Mouse (Mus musculus): Measurements from ENCODE around the gene Plekha5. TPM values are rescaled to one million over a fixed set of nuclear protein-coding genes. Genes with fewer than 3 reads are reported as not detected.
A peak's percentile ranks its signal among the peaks of the same experiment; 100 is the strongest.

The Plekha5 gene
- polyA plus RNA-seq, 1 experiment from 2014 or later, result 26.1 TPM

GRCm38 (mm10) chr6:140480425-140481081, 56.7 kb downstream of the Plekha5 start:
- 90% methylated on average over 10 of the region's 10 CpGs for WGBS
- no peak for ATAC-seq (ENCODE audit: insufficient number of reproducible peaks, insufficient read depth, low FRiP score, low read depth)
- H3K4me3 ChIP-seq (ENCODE audit: control insufficient read depth in 1 of 2, insufficient read depth in 1 of 2, low read depth in 1 of 2, low read length in 2 of 2), result no peak overlapping the region
- H3K27ac ChIP-seq (replicated peaks in 1 of 2; ENCODE audit: control insufficient read depth in 1 of 2, insufficient read depth in 1 of 2, low read depth in 2 of 2, low read length in 2 of 2), result no peak overlapping the region
- H3K9ac ChIP-seq (ENCODE audit: low read length), result no peak overlapping the region
- H3K27me3 ChIP-seq (ENCODE audit: control insufficient read depth, insufficient read depth, low read length), result no peaks in the 10 kb centered on the region
- H3K9me3 ChIP-seq (ENCODE audit: control insufficient read depth, low read length), result no peaks in the 10 kb centered on the region
- no peak overlapping the region for H3K4me2 ChIP-seq (ENCODE audit: low read length)
- H3K4me1 ChIP-seq (ENCODE audit: control insufficient read depth in 2 of 2, insufficient read depth in 2 of 2, low read length in 2 of 2), result peaks cover 16 to 33% of the 10 kb centered on the region in 2 experiments
- H3K36me3 ChIP-seq (ENCODE audit: control insufficient read depth, insufficient read depth, low read length), result no peaks in the 10 kb centered on the region

GRCm38 (mm10) chr6:140481701-140482460, 58.0 kb downstream of the Plekha5 start:
- H3K9me3 ChIP-seq (ENCODE audit: control insufficient read depth, low read length), result no peaks in the 10 kb centered on the region
- H3K4me2 ChIP-seq (ENCODE audit: low read length), result peak overlapping the region; percentile 9; the same call in 1 of the 2 replicates
- H3K4me1 ChIP-seq (ENCODE audit: control insufficient read depth in 2 of 2, insufficient read depth in 2 of 2, low read length in 2 of 2), result peaks cover 18 to 36% of the 10 kb centered on the region in 2 experiments
- peak; percentile 57; the same call in 1 of the 2 replicates for ATAC-seq (ENCODE audit: insufficient number of reproducible peaks, insufficient read depth, low FRiP score, low read depth)
- 19% methylated on average over 7 of the region's 7 CpGs for WGBS
- no peaks in the 10 kb centered on the region for H3K27me3 ChIP-seq (ENCODE audit: control insufficient read depth, insufficient read depth, low read length)
- no peak overlapping the region for H3K4me3 ChIP-seq (ENCODE audit: control insufficient read depth in 1 of 2, insufficient read depth in 1 of 2, low read depth in 1 of 2, low read length in 2 of 2)
- no peaks in the 10 kb centered on the region for H3K36me3 ChIP-seq (ENCODE audit: control insufficient read depth, insufficient read depth, low read length)
- peak overlapping the region; percentile 13 to 57; a peak in 2 of 4 replicates for H3K27ac ChIP-seq (replicated peaks in 1 of 2; ENCODE audit: control insufficient read depth in 1 of 2, insufficient read depth in 1 of 2, low read depth in 2 of 2, low read length in 2 of 2)
- no peak overlapping the region for H3K9ac ChIP-seq (ENCODE audit: low read length)

- Histone ChIP-seq H3K27me3 (ENCODE audit: control insufficient read depth, insufficient read depth, low read length) (no peaks in the 10 kb centered on the region), H3K4me2 (ENCODE audit: low read length) (peak overlapping the region; percentile 39), H3K9ac (ENCODE audit: low read length) (0 out of 2 replicates have a peak overlapping the region, but pooled peaks have one; percentile 38), H3K9me3 (ENCODE audit: control insufficient read depth, low read length) (no peaks in the 10 kb centered on the region), H3K27ac (replicated peaks in 1 of 2; ENCODE audit: control insufficient read depth in 1 of 2, insufficient read depth in 1 of 2, low read depth in 2 of 2, low read length in 2 of 2) (peak overlapping the region; percentile 82 to 84), H3K4me1 (ENCODE audit: control insufficient read depth in 2 of 2, insufficient read depth in 2 of 2, low read length in 2 of 2) (peaks cover 21 to 30% of the 10 kb centered on the region in 2 experiments), H3K4me3 (ENCODE audit: control insufficient read depth in 1 of 2, insufficient read depth in 1 of 2, low read depth in 1 of 2, low read length in 2 of 2) (no peak overlapping the region), H3K36me3 (ENCODE audit: control insufficient read depth, insufficient read depth, low read length) (no peaks in the 10 kb centered on the region)
- ATAC-seq (ENCODE audit: insufficient number of reproducible peaks, insufficient read depth, low FRiP score, low read depth), result peak; percentile 64; the same call in 1 of the 2 replicates
- WGBS, result 37% methylated on average over 9 of the region's 9 CpGs
Observed at GRCm38 (mm10) chr6:140484170-140484569, 60.3 kb downstream of the Plekha5 start.

DNA sequence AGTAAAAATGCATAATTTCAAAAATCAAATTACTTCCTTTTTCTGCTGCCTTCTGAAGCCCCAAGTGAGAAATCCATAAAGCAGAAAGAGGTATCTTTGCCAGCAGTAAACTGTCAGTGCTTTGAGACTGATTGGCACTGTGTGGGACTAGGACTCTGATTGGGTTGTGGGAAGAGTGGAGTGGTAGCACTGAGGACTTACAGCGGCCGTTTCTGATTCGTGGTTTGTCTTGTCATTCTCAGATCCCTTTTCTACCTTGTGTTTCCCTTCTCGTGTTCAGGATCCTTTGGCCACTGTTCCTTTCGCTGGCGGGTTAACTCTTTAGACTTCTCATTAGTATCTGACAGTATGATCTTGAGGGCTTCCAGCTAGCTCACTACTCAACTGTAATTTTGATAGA, 61.8 kb downstream of the Plekha5 start:
- Histone ChIP-seq H3K9ac (ENCODE audit: low read length) (no peak overlapping the region), H3K36me3 (ENCODE audit: control insufficient read depth, insufficient read depth, low read length) (no peaks in the 10 kb centered on the region), H3K4me2 (ENCODE audit: low read length) (no peak overlapping the region), H3K4me1 (ENCODE audit: control insufficient read depth in 2 of 2, insufficient read depth in 2 of 2, low read length in 2 of 2) (peaks cover 21 to 31% of the 10 kb centered on the region in 2 experiments), H3K27me3 (ENCODE audit: control insufficient read depth, insufficient read depth, low read length) (no peaks in the 10 kb centered on the region), H3K9me3 (ENCODE audit: control insufficient read depth, low read length) (no peaks in the 10 kb centered on the region), H3K27ac (replicated peaks in 1 of 2; ENCODE audit: control insufficient read depth in 1 of 2, insufficient read depth in 1 of 2, low read depth in 2 of 2, low read length in 2 of 2) (no peak overlapping the region), H3K4me3 (ENCODE audit: control insufficient read depth in 1 of 2, insufficient read depth in 1 of 2, low read depth in 1 of 2, low read length in 2 of 2) (no peak overlapping the region)
- no peak for ATAC-seq (ENCODE audit: insufficient number of reproducible peaks, insufficient read depth, low FRiP score, low read depth)
- WGBS, result 81% methylated on average over 6 of the region's 6 CpGs

DNA sequence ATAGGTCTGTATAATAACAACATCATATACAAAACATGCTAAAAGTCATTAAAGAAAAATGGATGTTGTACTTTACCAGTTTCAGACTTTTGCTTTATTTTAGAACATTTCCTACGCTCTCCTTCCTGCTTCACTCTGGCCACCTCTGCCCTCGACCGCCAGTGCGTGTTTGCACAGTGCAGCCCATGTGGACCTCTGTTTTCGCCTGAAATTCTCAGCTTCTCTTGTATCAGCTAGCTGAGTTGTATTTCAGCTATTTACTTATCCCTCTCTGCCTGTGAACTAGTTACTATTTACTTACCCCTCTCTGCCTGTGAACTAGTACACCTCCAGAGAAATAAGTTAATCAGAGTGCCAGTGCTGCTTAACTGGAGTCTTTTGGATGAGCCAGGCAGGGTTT, 62.8 kb downstream of the Plekha5 start:
- no peaks in the 10 kb centered on the region for H3K36me3 ChIP-seq (ENCODE audit: control insufficient read depth, insufficient read depth, low read length)
- no peak overlapping the region for H3K4me2 ChIP-seq (ENCODE audit: low read length)
- ATAC-seq (ENCODE audit: insufficient number of reproducible peaks, insufficient read depth, low FRiP score, low read depth), result no peak
- 90% methylated on average over 5 of the region's 5 CpGs for WGBS
- H3K27me3 ChIP-seq (ENCODE audit: control insufficient read depth, insufficient read depth, low read length), result no peaks in the 10 kb centered on the region
- H3K27ac ChIP-seq (replicated peaks in 1 of 2; ENCODE audit: control insufficient read depth in 1 of 2, insufficient read depth in 1 of 2, low read depth in 2 of 2, low read length in 2 of 2), result no peak overlapping the region
- H3K9ac ChIP-seq (ENCODE audit: low read length), result no peak overlapping the region
- H3K4me3 ChIP-seq (ENCODE audit: control insufficient read depth in 1 of 2, insufficient read depth in 1 of 2, low read depth in 1 of 2, low read length in 2 of 2), result no peak overlapping the region
- no peaks in the 10 kb centered on the region for H3K9me3 ChIP-seq (ENCODE audit: control insufficient read depth, low read length)
- peaks cover 23 to 31% of the 10 kb centered on the region in 2 experiments for H3K4me1 ChIP-seq (ENCODE audit: control insufficient read depth in 2 of 2, insufficient read depth in 2 of 2, low read length in 2 of 2)

- Histone ChIP-seq H3K9ac (ENCODE audit: low read length) (no peak overlapping the region), H3K9me3 (ENCODE audit: control insufficient read depth, low read length) (no peaks in the 10 kb centered on the region), H3K4me2 (ENCODE audit: low read length) (no peak overlapping the region), H3K4me3 (ENCODE audit: control insufficient read depth in 1 of 2, insufficient read depth in 1 of 2, low read depth in 1 of 2, low read length in 2 of 2) (no peak overlapping the region), H3K4me1 (ENCODE audit: control insufficient read depth in 2 of 2, insufficient read depth in 2 of 2, low read length in 2 of 2) (peaks cover 25 to 29% of the 10 kb centered on the region in 2 experiments), H3K36me3 (ENCODE audit: control insufficient read depth, insufficient read depth, low read length) (no peaks in the 10 kb centered on the region), H3K27me3 (ENCODE audit: control insufficient read depth, insufficient read depth, low read length) (no peaks in the 10 kb centered on the region), H3K27ac (replicated peaks in 1 of 2; ENCODE audit: control insufficient read depth in 1 of 2, insufficient read depth in 1 of 2, low read depth in 2 of 2, low read length in 2 of 2) (no peak overlapping the region)
- WGBS, result 77% methylated on average over 6 of the region's 6 CpGs
- no peak for ATAC-seq (ENCODE audit: insufficient number of reproducible peaks, insufficient read depth, low FRiP score, low read depth)
Observed at GRCm38 (mm10) chr6:140487489-140487888, 63.6 kb downstream of the Plekha5 start.

- Histone ChIP-seq H3K36me3 (ENCODE audit: control insufficient read depth, insufficient read depth, low read length) (no peaks in the 10 kb centered on the region), H3K4me2 (ENCODE audit: low read length) (no peak overlapping the region), H3K4me1 (ENCODE audit: control insufficient read depth in 2 of 2, insufficient read depth in 2 of 2, low read length in 2 of 2) (peaks cover 20 to 22% of the 10 kb centered on the region in 2 experiments), H3K9me3 (ENCODE audit: control insufficient read depth, low read length) (no peaks in the 10 kb centered on the region), H3K4me3 (ENCODE audit: control insufficient read depth in 1 of 2, insufficient read depth in 1 of 2, low read depth in 1 of 2, low read length in 2 of 2) (no peak overlapping the region), H3K27me3 (ENCODE audit: control insufficient read depth, insufficient read depth, low read length) (no peaks in the 10 kb centered on the region), H3K9ac (ENCODE audit: low read length) (no peak overlapping the region), H3K27ac (replicated peaks in 1 of 2; ENCODE audit: control insufficient read depth in 1 of 2, insufficient read depth in 1 of 2, low read depth in 2 of 2, low read length in 2 of 2) (no peak overlapping the region)
- 81% methylated on average over 3 of the region's 3 CpGs for WGBS
- ATAC-seq (ENCODE audit: insufficient number of reproducible peaks, insufficient read depth, low FRiP score, low read depth), result no peak
Observed at GRCm38 (mm10) chr6:140488673-140489072, 64.8 kb downstream of the Plekha5 start.
